Mouse (Mus musculus): ENCODE measurements around the gene Prok1.

The Prok1 gene

GRCm38 (mm10) chr3:107187022-107187421 lies 52.5 kb downstream of the Prok1 start:
- no peak for DNase-seq (ENCODE audit: low spot score)

- no peak for DNase-seq (ENCODE audit: low spot score)
Observed at GRCm38 (mm10) chr3:107185597-107185996, 53.9 kb downstream of the Prok1 start.

GRCm38 (mm10) chr3:107183178-107183577 lies 56.3 kb downstream of the Prok1 start:
- no peak for DNase-seq (ENCODE audit: low spot score)

Data from retina, embryonic 14.5 days (tissue).